Mouse (Mus musculus): ENCODE measurements around the gene Pgm5. TPM values are rescaled to one million over a fixed set of nuclear protein-coding genes. Genes with fewer than 3 reads are reported as not detected.

The Pgm5 gene
- total RNA-seq, 2 experiments from 2014 or later = 59.6 to 63.6 TPM

- no peak for DNase-seq (ENCODE audit: low spot score in 2 of 2)
Measured at GRCm38 (mm10) chr19:24671571-24671970, 190.1 kb downstream of the Pgm5 start.

GRCm38 (mm10) chr19:24667527-24667926 is 194.1 kb downstream of the Pgm5 start:
- no peak for DNase-seq (ENCODE audit: low spot score in 2 of 2)

- DNase-seq (ENCODE audit: low spot score in 2 of 2) = no peak
Measured at GRCm38 (mm10) chr19:24665771-24666170, 195.9 kb downstream of the Pgm5 start.

GRCm38 (mm10) chr19:24662346-24662745 is 199.3 kb downstream of the Pgm5 start:
- DNase-seq (ENCODE audit: low spot score in 2 of 2) = no peak

- DNase-seq (ENCODE audit: low spot score in 2 of 2) = no peak
Measured at GRCm38 (mm10) chr19:24656981-24657380, 204.7 kb downstream of the Pgm5 start.

GRCm38 (mm10) chr19:24653230-24653799 is 208.3 kb downstream of the Pgm5 start:
- DNase-seq (ENCODE audit: low spot score in 2 of 2) = no peak

GRCm38 (mm10) chr19:24652342-24653019 is 209.2 kb downstream of the Pgm5 start:
- DNase-seq (ENCODE audit: low spot score in 2 of 2) = no peak

- no peak for DNase-seq (ENCODE audit: low spot score in 2 of 2)
Measured at GRCm38 (mm10) chr19:24651595-24651994, 210.1 kb downstream of the Pgm5 start.

GRCm38 (mm10) chr19:24650428-24650827 is 211.2 kb downstream of the Pgm5 start:
- no peak for DNase-seq (ENCODE audit: low spot score in 2 of 2)

- no peak for DNase-seq (ENCODE audit: low spot score in 2 of 2)
Measured at GRCm38 (mm10) chr19:24648016-24648415, 213.6 kb downstream of the Pgm5 start.

GRCm38 (mm10) chr19:24646162-24646829 is 215.4 kb downstream of the Pgm5 start:
- no peak for DNase-seq (ENCODE audit: low spot score in 2 of 2)

- DNase-seq (ENCODE audit: low spot score in 2 of 2) = no peak
Measured at GRCm38 (mm10) chr19:24644971-24645370, 216.7 kb downstream of the Pgm5 start.

- no peak for DNase-seq (ENCODE audit: low spot score in 2 of 2)
Measured at GRCm38 (mm10) chr19:24640982-24641381, 220.7 kb downstream of the Pgm5 start.

GRCm38 (mm10) chr19:24637988-24638387 is 223.7 kb downstream of the Pgm5 start:
- DNase-seq (ENCODE audit: low spot score in 2 of 2) = no peak

GRCm38 (mm10) chr19:24636616-24637015 is 225.0 kb downstream of the Pgm5 start:
- DNase-seq (ENCODE audit: low spot score in 2 of 2) = no peak

- DNase-seq (ENCODE audit: low spot score in 2 of 2) = peak; percentile 32 to 58
Measured at GRCm38 (mm10) chr19:24634602-24635001, 227.1 kb downstream of the Pgm5 start.

Other genes with a start within 250 kb of the Pgm5 start
- gene Tmem252, start 187.8 kb downstream of the Pgm5 start, total RNA-seq (2021) = under 1 TPM; 0.10 to 0.21 TPM
- gene Gm10053, start 13.8 kb upstream of the Pgm5 start, total RNA-seq (2021) = 100 to 1,000 TPM; 262 to 272 TPM
- not detected for gene Foxd4, start 39.3 kb upstream of the Pgm5 start, total RNA-seq (2021)
- gene Cbwd1, start 99.8 kb upstream of the Pgm5 start, total RNA-seq (2021) = 10 to 100 TPM; 11.5 to 13.0 TPM
- 1 to 10 TPM; 4.4 to 5.2 TPM for gene Dock8, start 137.7 kb upstream of the Pgm5 start, total RNA-seq (2021)

All from gastrocnemius, postnatal 4 days (tissue).